Mouse (Mus musculus) liver, embryonic 13.5 days (tissue): ENCODE data around the gene Gcm1. TPM values are rescaled to one million over a fixed set of nuclear protein-coding genes. Genes with fewer than 3 reads are reported as not detected.
"Not testable (repeated sequence)": the region's sequence is repeated elsewhere in the genome, so short reads cannot be mapped to it uniquely, and the experiment has no call there.

Experiments used
- ATAC-seq: fragments of 200-750 bp; cut with Nextera tagmentation; 2 replicates; pipeline ENCODE4 v1.8.0; 2017; ENCODE audit warnings: low read depth, mild to moderate bottlenecking, moderate number of reproducible peaks, moderate library complexity
- DNase-seq: peaks from one replicate; pipeline ENCODE4 v3.0.0; 2022
- H3K27ac ChIP-seq: fragments of 300-500 bp; sonication (generic); 2 replicates; pipeline ENCODE4 v1.5.1; 2015; ENCODE audit warnings: moderate library complexity, mild to moderate bottlenecking, inconsistent platforms
- H3K27me3 ChIP-seq: fragments of 300-500 bp; sonication (generic); 2 replicates; pipeline ENCODE4 v1.6.1; 2015; ENCODE audit warnings: mild to moderate bottlenecking, inconsistent platforms
- H3K36me3 ChIP-seq: fragments of 300-500 bp; sonication (generic); 2 replicates; pipeline ENCODE4 v1.6.1; 2015; ENCODE audit warnings: mild to moderate bottlenecking, inconsistent platforms
- H3K4me1 ChIP-seq: fragments of 300-500 bp; sonication (generic); replicated peaks from 2 replicates; pipeline ENCODE4 v1.6.1; 2015; ENCODE audit warnings: inconsistent platforms
- H3K4me2 ChIP-seq: fragments of 300-500 bp; sonication (generic); 2 replicates; pipeline ENCODE4 v1.6.1; 2015; ENCODE audit warnings: inconsistent platforms, mild to moderate bottlenecking, moderate library complexity
- H3K4me3 ChIP-seq: fragments of 300-500 bp; sonication (generic); replicated peaks from 2 replicates; pipeline ENCODE4 v1.5.1; 2015; ENCODE audit warnings: mild to moderate bottlenecking, inconsistent platforms
- H3K9ac ChIP-seq: fragments of 300-500 bp; sonication (generic); 2 replicates; pipeline ENCODE4 v1.6.1; 2015; ENCODE audit warnings: mild to moderate bottlenecking, inconsistent platforms
- H3K9me3 ChIP-seq: fragments of 300-500 bp; sonication (generic); replicated peaks from 2 replicates; pipeline ENCODE4 v1.6.1; 2016; ENCODE audit warnings: inconsistent platforms
- WGBS: fragments of 180-500 bp; shearing (Covaris S2); methylation state at CpG from one replicate; pipeline ENCODE4 v1.1.7; 2015; ENCODE audit not compliant: insufficient replicate concordance; 5-methylcytosine and 5-hydroxymethylcytosine counted together
- polyA plus RNA-seq: library from polyadenylated mRNA; unstranded; fragments of >200 nt; fragmentation: Nextera tagmentation; extraction: Ambion mirVana; gene quantifications from 2 replicates; pipeline ENCODE4 v1.2.1, GENCODE M21; 2015

Gene Gcm1
- polyA plus RNA-seq, 1 experiment from 2014 or later, result not detected

DNA sequence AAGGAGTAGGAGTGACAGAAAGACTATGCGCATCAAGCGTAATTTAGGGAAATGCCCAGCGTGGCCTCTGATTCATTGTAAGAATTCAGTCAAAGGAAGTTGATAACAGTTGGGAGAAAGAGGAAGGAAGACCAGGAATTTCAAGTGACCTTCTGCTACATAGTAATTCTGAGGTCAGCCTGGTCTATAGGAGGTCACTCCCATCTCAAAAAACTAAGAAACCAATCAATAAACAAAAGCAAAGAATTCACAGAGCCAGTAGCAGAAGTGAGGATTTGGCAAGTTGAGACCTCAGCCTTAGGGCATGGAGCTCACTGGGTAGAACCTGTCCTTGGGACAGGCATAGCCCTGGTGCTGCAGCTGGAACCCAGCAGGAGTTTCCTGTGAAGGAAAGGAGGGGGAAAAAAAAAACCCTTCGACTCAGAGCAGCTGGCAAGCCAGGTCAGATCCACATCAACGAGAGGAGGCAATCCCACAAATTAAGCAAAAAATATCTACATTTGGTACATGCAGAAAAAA lies 1.2 kb upstream of the Gcm1 start:
- Histone ChIP-seq H3K4me3 (no peak overlapping the region), H3K9ac (no peak overlapping the region), H3K9me3 (no peaks in the 10 kb centered on the region), H3K27ac (no peak overlapping the region), H3K4me2 (no peak overlapping the region), H3K27me3 (no peaks in the 10 kb centered on the region), H3K4me1 (peaks cover 9% of the 10 kb centered on the region; the same call in 1 of the 2 replicates), H3K36me3 (no peaks in the 10 kb centered on the region)
- ATAC-seq, result no peak
- WGBS, result 32% methylated on average over 5 of the region's 5 CpGs
- DNase-seq, result no peak

DNA sequence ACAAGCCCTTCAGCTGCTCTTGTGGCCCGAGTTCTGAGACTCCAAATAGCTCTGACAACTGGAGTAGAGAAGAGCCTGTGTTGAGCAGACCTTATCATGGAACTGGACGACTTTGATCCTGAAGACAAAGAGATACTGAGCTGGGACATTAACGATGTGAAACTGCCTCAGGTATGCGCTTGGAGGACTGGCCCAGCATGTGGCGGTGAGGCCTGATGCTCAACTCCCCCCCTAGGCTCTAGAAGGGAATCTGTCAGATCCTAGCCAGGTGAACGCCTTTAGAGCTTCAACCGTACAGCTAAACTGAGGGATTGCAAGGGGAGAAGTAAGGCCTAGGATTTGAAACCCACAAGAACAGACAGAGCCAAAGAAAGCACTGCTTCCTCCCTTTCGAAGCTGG lies 2.1 kb downstream of the Gcm1 start:
- no peak overlapping the region for H3K4me3 ChIP-seq
- H3K36me3 ChIP-seq, result no peaks in the 10 kb centered on the region
- no peaks in the 10 kb centered on the region for H3K9me3 ChIP-seq
- DNase-seq, result no peak
- no peak overlapping the region for H3K4me2 ChIP-seq
- ATAC-seq, result no peak
- H3K4me1 ChIP-seq, result peaks cover 10% of the 10 kb centered on the region
- H3K27ac ChIP-seq, result no peak overlapping the region
- H3K9ac ChIP-seq, result no peak overlapping the region
- 65% methylated on average over 8 of the region's 8 CpGs for WGBS
- H3K27me3 ChIP-seq, result no peaks in the 10 kb centered on the region

DNA sequence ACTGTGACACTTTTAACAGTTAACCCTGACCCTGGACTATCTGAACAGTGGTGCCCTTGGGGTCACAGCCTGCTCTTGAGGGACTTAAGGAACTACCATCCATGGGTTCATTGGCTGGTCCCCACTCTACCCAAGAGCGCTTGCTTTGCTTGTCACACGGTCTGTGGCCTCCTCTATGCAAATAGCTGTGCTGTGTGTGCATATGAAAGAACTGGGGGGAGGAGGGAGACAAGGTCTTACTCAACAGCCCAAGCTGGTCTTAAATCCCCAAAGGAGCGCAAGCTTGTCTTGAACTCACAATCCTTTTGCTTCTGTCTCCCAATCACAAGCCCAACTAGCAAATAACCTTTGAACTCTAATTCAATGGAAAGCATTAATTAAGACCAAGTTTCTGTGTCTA lies 2.6 kb downstream of the Gcm1 start:
- Histone ChIP-seq H3K36me3 (no peaks in the 10 kb centered on the region), H3K27me3 (no peaks in the 10 kb centered on the region), H3K4me3 (no peak overlapping the region), H3K4me2 (no peak overlapping the region), H3K27ac (no peak overlapping the region), H3K4me1 (peaks cover 14% of the 10 kb centered on the region), H3K9ac (no peak overlapping the region), H3K9me3 (no peaks in the 10 kb centered on the region)
- ATAC-seq (no peak), DNase-seq (no peak)
- 85% methylated on average over 3 of the region's 3 CpGs for WGBS

DNA sequence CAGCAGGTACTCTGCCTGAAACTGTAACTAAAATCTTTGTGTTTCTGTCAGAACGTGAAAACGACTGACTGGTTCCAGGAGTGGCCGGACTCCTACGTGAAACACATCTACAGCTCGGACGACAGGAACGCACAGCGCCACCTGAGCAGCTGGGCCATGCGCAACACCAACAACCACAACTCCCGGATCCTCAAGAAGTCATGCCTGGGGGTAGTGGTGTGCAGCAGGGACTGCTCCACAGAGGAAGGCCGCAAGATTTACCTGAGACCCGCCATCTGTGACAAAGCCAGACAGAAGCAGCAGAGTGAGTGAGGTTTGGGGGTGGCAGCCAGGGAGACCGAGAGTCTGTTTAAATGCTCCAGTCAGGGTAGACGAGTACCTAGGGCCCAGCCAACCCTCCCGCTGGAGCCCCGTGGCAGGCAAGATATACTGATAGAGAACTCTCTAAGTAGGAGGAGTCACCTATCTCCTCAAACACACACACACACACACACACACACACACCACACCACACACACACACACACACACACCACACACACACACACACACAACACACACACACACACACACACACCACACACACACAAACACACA lies 7.9 kb downstream of the Gcm1 start:
- H3K27ac ChIP-seq, result no peak overlapping the region
- peak; percentile 79 for ATAC-seq
- H3K4me2 ChIP-seq, result 0 out of 2 replicates have a peak overlapping the region, but pooled peaks have one; percentile 9
- H3K4me3 ChIP-seq, result no peak overlapping the region
- WGBS, result 62% methylated on average over 16 of the region's 16 CpGs
- no peaks in the 10 kb centered on the region for H3K36me3 ChIP-seq
- H3K27me3 ChIP-seq, result 0 out of 2 replicates have a peak, but pooled peaks cover 3% of the 10 kb centered on the region
- peak; percentile 14 for DNase-seq
- H3K9me3 ChIP-seq, result no peaks in the 10 kb centered on the region
- H3K9ac ChIP-seq, result no peak overlapping the region
- H3K4me1 ChIP-seq, result peaks cover 19% of the 10 kb centered on the region

DNA sequence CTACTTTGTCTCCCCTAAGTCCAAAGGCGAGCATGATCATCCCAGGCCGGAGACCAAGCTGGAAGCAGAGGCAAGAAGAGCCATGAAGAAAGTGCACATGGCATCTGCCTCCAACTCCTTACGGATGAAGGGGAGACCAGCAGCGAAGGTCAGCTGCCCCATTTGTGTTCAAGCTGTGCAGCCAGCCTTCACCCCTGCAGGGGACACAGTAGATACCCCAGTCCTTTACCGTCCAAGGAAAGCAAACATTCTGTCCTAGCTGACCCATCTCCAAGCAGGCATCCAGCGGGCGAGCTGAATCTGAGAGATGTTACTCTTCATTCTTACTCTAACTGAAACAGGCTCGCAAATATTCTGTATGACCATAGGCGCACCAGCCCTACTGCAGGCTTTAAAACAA lies 10.7 kb downstream of the Gcm1 start:
- Histone ChIP-seq H3K4me2 (no peak overlapping the region), H3K27ac (no peak overlapping the region), H3K27me3 (0 out of 2 replicates have a peak, but pooled peaks cover 3% of the 10 kb centered on the region), H3K36me3 (no peaks in the 10 kb centered on the region), H3K4me1 (peaks cover 15% of the 10 kb centered on the region), H3K4me3 (no peak overlapping the region), H3K9ac (no peak overlapping the region), H3K9me3 (no peaks in the 10 kb centered on the region)
- ATAC-seq (no peak), DNase-seq (no peak)
- WGBS, result 68% methylated on average over 9 of the region's 9 CpGs

DNA sequence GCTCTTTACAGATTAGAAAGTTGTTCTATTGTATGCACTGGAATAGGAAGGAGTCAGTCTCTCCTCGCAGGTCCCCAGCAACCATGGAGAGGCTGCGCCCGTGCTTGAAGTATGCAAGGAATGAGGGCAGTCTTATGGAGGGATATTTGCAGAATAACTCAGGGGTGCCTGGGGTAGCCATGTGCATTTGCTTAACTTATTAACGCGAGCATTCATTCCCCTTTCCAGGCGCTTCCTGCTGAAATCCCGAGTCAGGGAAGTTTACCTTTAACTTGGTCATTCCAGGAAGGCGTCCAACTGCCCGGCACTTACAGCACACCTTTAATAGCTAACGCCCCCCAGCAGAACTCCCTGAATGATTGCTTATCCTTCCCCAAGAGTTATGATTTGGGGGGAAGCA lies 12.4 kb downstream of the Gcm1 start:
- Histone ChIP-seq H3K27ac (no peak overlapping the region), H3K4me2 (no peak overlapping the region), H3K27me3 (0 out of 2 replicates have a peak, but pooled peaks cover 3% of the 10 kb centered on the region), H3K9me3 (no peaks in the 10 kb centered on the region), H3K36me3 (no peaks in the 10 kb centered on the region), H3K4me1 (peaks cover 6% of the 10 kb centered on the region), H3K9ac (no peak overlapping the region), H3K4me3 (no peak overlapping the region)
- ATAC-seq (no peak), DNase-seq (no peak)
- WGBS, result 67% methylated on average over 10 of the region's 10 CpGs

DNA sequence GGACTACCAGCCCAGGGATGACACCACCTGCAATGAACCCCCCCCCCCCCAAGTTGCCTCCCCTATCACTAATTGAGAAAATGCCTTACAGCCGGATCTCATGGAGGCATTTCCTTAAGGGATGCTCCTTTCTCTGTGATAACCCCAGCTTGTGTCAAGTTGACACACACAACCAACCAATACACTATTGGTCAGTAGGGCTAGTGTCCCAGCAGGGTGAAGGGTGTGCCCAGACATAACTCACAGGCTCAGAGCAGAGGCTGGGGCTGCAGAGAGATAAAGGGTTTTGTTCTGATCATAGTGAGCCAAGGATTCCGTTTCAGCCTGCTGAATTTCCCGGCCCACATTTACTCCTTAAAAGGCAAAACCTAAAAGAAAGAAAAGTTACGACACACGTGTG lies 18.8 kb downstream of the Gcm1 start:
- WGBS, result 70% methylated on average over 5 of the region's 5 CpGs
- H3K9me3 ChIP-seq, result no peaks in the 10 kb centered on the region
- DNase-seq (no peak), ATAC-seq (no peak)
- no peaks in the 10 kb centered on the region for H3K27me3 ChIP-seq
- H3K4me1 ChIP-seq, result no peaks in the 10 kb centered on the region
- H3K4me2 ChIP-seq, result no peak overlapping the region
- H3K9ac ChIP-seq, result no peak overlapping the region
- no peak overlapping the region for H3K4me3 ChIP-seq
- H3K36me3 ChIP-seq, result no peaks in the 10 kb centered on the region
- H3K27ac ChIP-seq, result no peak overlapping the region

DNA sequence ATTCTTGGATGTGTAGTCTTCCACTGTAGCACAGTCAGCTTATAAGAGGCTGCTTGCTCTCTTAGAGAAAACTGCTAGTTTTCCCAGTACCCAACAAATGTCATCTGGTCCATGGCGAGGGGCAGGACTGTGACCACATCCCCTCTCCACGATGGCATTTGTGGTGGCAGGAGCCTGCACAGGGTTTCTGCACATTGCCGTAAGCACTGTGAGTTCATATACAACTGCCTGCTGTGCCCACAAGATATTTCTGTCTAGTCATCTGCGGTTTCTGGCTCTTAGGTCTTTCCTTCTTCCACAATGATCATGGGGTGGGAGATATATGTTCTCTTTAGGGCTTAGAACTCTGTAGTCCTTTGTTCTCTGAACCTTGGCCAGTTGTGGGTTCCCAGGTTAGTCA lies 19.9 kb downstream of the Gcm1 start:
- Histone ChIP-seq H3K27ac (no peak overlapping the region), H3K4me2 (no peak overlapping the region), H3K4me3 (no peak overlapping the region), H3K4me1 (no peaks in the 10 kb centered on the region), H3K9ac (no peak overlapping the region), H3K27me3 (no peaks in the 10 kb centered on the region), H3K9me3 (no peaks in the 10 kb centered on the region), H3K36me3 (no peaks in the 10 kb centered on the region)
- DNase-seq (no peak), ATAC-seq (no peak)
- WGBS, result 45% methylated on average over 4 of the region's 4 CpGs

DNA sequence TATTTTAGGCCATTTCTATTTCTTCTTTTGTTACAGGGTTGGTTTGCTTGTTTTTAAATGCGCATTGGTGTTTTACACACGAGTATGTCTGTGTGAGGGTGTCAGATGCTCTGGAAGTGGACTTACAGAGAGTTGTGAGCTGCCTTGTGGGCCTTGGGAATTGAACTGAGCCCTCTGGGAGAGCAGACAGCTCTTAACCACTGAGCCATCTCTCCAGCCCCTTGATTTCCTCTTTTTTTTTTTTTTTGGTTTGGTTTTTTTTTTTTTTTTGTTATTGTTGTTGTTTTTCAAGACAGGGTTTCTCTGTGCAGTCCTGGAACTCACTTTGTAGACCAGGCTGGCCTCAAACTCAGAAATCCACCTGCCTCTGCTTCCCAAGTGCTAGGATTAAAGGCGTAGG lies 21.6 kb downstream of the Gcm1 start:
- H3K27ac ChIP-seq, H3K4me3 ChIP-seq, H3K27me3 ChIP-seq, H3K9me3 ChIP-seq, H3K4me1 ChIP-seq, DNase-seq, H3K36me3 ChIP-seq, H3K9ac ChIP-seq, H3K4me2 ChIP-seq, ATAC-seq: not testable (repeated sequence)
- WGBS, result 65% methylated on average over 3 of the region's 3 CpGs

DNA sequence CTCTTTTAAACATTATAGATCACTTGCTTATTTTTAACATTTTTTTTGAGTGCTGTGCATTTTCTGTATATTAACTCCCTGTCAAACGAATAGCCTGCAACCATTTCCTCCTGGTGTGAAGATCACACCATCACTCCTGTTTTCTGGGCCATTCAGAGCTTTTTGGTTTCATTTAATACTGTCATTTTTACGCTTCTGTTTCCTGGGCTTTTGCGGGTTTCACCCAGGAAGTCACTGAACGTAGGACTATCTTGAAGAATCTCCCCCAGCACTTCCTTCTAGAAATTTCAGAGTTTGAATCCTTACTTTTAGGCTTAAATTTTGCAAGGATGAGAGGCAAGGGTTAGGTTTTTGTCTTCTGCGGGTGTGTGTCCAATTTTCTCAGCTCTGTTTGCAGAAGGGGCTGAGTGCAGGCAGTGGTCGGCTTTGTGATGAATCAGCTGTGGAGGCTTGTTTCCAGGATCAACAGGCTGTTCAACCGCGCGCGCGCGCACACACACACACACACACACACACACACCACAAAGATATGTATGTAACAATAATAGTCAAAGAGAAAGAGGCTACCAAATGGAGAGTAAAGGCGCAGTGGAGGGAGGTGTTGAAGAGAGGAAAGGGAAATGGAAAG lies 22.1 kb downstream of the Gcm1 start:
- Histone ChIP-seq H3K27me3 (no peaks in the 10 kb centered on the region), H3K4me2 (no peak overlapping the region), H3K9me3 (no peaks in the 10 kb centered on the region), H3K9ac (no peak overlapping the region), H3K4me3 (no peak overlapping the region), H3K4me1 (no peaks in the 10 kb centered on the region), H3K36me3 (no peaks in the 10 kb centered on the region), H3K27ac (no peak overlapping the region)
- ATAC-seq (no peak), DNase-seq (no peak)
- WGBS, result 71% methylated on average over 13 of the region's 13 CpGs

DNA sequence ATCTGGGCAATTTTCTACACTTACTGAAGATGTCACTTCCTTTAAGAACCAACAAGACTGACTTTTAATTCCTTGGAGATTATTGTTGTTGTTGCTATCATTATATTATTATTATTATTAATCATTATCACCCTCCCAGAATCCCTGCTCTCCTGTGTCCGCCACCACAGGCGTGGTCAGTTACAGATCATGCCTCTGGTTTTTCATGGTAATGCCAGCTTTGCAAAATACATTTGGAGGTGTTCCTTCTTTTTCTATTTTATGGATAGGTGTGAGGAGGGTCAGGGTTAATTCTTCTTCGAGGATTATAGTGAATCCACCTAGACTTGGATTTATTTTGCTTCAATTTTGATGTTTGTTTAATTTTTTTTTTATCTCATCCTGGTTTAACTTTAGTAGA lies 23.5 kb downstream of the Gcm1 start:
- no peak overlapping the region for H3K27ac ChIP-seq
- no peaks in the 10 kb centered on the region for H3K9me3 ChIP-seq
- no peak overlapping the region for H3K4me3 ChIP-seq
- no peaks in the 10 kb centered on the region for H3K27me3 ChIP-seq
- DNase-seq (no peak), ATAC-seq (no peak)
- no peak overlapping the region for H3K9ac ChIP-seq
- H3K4me2 ChIP-seq, result no peak overlapping the region
- 74% methylated on average over 3 of the region's 3 CpGs for WGBS
- peaks cover 5% of the 10 kb centered on the region; the same call in 1 of the 2 replicates for H3K36me3 ChIP-seq
- no peaks in the 10 kb centered on the region for H3K4me1 ChIP-seq

DNA sequence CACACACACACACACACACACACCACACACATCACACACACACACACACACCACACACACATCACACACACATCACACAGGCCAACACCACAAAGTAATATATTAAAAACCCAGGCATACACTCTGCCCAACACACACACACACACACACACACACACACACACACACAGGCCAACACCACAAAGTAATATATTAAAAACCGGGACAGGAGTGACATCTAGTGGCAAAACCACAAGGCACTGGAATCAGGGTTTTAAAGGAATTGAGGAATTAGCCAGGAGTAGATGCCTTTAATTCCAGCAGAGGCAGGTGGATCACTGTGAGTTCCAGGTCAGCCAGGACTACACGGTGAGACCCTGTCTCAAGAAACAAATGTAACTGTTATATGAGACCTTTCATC lies 26.5 kb downstream of the Gcm1 start:
- WGBS, result 26% methylated on average over 2 of the region's 2 CpGs
- Histone ChIP-seq H3K27me3 (no peaks in the 10 kb centered on the region), H3K36me3 (peaks cover 28% of the 10 kb centered on the region), H3K4me2 (no peak overlapping the region), H3K4me3 (no peak overlapping the region), H3K9me3 (no peaks in the 10 kb centered on the region), H3K9ac (no peak overlapping the region), H3K27ac (no peak overlapping the region), H3K4me1 (no peaks in the 10 kb centered on the region)
- ATAC-seq (no peak), DNase-seq (no peak)
